Mouse (Mus musculus) embryonic facial prominence, embryonic 14.5 days (tissue): ENCODE results near the gene Xrcc6. TPM values are rescaled to one million over a fixed set of nuclear protein-coding genes. Genes with fewer than 3 reads are reported as not detected.

ENCODE experiments used
- ATAC-seq: fragments of 200-750 bp; cut with Nextera tagmentation; 2 replicates; pipeline ENCODE4 v1.8.0; 2017; ENCODE audit warnings: low read depth, moderate number of reproducible peaks, moderate TSS enrichment
- DNase-seq: peaks from one replicate; pipeline ENCODE4 v3.0.0-alpha.2; 2015; ENCODE audit warnings: low spot score
- H3K27ac ChIP-seq: fragments of 300-500 bp; sonication (generic); replicated peaks from 2 replicates; pipeline ENCODE4 v1.5.1; 2014; ENCODE audit warnings: low read depth, mild to moderate bottlenecking, low read length, moderate library complexity
- H3K27me3 ChIP-seq: fragments of 300-500 bp; sonication (generic); replicated peaks from 2 replicates; pipeline ENCODE4 v1.6.1; 2014; ENCODE audit warnings: low read length; ENCODE audit not compliant: control insufficient read depth, insufficient read depth
- H3K36me3 ChIP-seq: fragments of 300-500 bp; sonication (generic); 2 replicates; pipeline ENCODE4 v1.6.1; 2014; ENCODE audit warnings: low read length, mixed read lengths; ENCODE audit not compliant: control insufficient read depth, insufficient read depth
- H3K4me1 ChIP-seq: fragments of 300-500 bp; sonication (generic); 2 replicates; pipeline ENCODE4 v1.6.1; 2014; ENCODE audit warnings: antibody characterized with exemption, low read length; ENCODE audit not compliant: control insufficient read depth, insufficient read depth
- H3K4me2 ChIP-seq: fragments of 300-500 bp; sonication (generic); 2 replicates; pipeline ENCODE4 v1.6.1; 2014; ENCODE audit warnings: low read depth, mild to moderate bottlenecking, low read length, moderate library complexity, mixed read lengths
- H3K4me3 ChIP-seq: fragments of 300-500 bp; sonication (generic); 2 replicates; pipeline ENCODE4 v1.5.1; 2014; ENCODE audit warnings: low read depth, mild to moderate bottlenecking, low read length
- H3K9ac ChIP-seq: fragments of 300-500 bp; sonication (generic); 2 replicates; pipeline ENCODE4 v1.6.1; 2014; ENCODE audit warnings: low read depth, mild to moderate bottlenecking, low read length, moderate library complexity, mixed read lengths
- H3K9me3 ChIP-seq: fragments of 300-500 bp; sonication (generic); 2 replicates; pipeline ENCODE4 v1.6.1; 2016; ENCODE audit warnings: low read length; ENCODE audit not compliant: control insufficient read depth
- WGBS: fragments of 180-500 bp; shearing (Covaris S2); extraction: QIAGEN DNeasy Blood & Tissue Kit; methylation state at CpG from one replicate; pipeline ENCODE4 v1.1.7; 2014; 5-methylcytosine and 5-hydroxymethylcytosine counted together
- polyA plus RNA-seq: library from polyadenylated mRNA; unstranded; fragments of >200 nt; fragmentation: Nextera tagmentation; extraction: Ambion mirVana; gene quantifications from 2 replicates; pipeline ENCODE4 v1.2.1, GENCODE M21; 2014

The Xrcc6 gene
- polyA plus RNA-seq, 1 experiment from 2014 or later = 68.4 TPM

DNA sequence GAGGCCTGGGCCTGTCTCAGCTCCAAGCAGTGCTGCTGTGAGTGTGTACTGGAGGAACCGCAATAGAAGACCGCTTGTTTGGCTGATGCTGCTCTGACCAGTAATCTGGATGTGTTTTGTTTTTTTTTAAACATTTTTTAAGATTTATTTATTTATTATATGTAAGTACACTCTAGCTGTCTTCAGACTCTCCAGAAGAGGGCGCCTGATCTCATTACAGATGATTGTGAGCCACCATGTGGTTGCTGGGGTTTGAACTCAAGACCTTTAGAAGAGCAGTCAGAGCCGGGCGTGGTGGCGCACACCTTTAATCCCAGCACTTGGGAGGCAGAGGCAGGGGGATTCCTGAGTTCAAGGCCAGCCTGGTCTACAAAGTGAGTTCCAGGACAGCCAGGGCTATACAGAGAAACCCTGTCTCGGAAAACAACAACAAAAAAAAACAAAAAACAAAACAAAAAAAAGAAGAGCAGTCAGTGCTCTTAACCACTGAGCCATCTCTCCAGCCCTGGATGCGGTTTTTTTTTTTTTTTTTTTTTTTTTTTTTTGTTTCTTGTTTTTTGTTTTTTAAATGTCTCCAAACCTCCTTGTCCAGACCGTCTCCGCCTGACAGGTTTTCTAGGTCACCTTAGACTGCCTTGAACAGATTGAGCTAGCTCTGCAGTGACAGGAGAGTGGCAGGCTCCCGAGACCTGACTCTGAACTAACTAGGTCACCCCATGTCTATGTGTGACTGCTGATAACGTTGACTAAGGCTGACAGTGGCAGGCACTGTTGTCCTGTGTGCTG is 48.5 kb downstream of the Xrcc6 start:
- ATAC-seq = no peak
- H3K9ac ChIP-seq = no peak overlapping the region
- H3K9me3 ChIP-seq = no peaks in the 10 kb centered on the region
- 82% methylated on average over 11 of the region's 12 CpGs for WGBS
- no peak overlapping the region for H3K27ac ChIP-seq
- H3K4me1 ChIP-seq = no peaks in the 10 kb centered on the region
- no peak overlapping the region for H3K4me3 ChIP-seq
- H3K4me2 ChIP-seq = no peak overlapping the region
- no peaks in the 10 kb centered on the region for H3K27me3 ChIP-seq
- peaks cover 78% of the 10 kb centered on the region for H3K36me3 ChIP-seq
- peak; percentile 48 for DNase-seq

GRCm38 (mm10) chr15:82040650-82041049 is 53.0 kb downstream of the Xrcc6 start:
- Histone ChIP-seq H3K27ac (no peak overlapping the region), H3K27me3 (no peaks in the 10 kb centered on the region), H3K4me2 (no peak overlapping the region), H3K9ac (no peak overlapping the region), H3K4me3 (no peak overlapping the region), H3K4me1 (no peaks in the 10 kb centered on the region), H3K36me3 (peaks cover 68% of the 10 kb centered on the region), H3K9me3 (no peaks in the 10 kb centered on the region)
- WGBS = 97% methylated on average over 1 of the region's 1 CpGs
- DNase-seq = peak; percentile 60
- no peak for ATAC-seq

DNA sequence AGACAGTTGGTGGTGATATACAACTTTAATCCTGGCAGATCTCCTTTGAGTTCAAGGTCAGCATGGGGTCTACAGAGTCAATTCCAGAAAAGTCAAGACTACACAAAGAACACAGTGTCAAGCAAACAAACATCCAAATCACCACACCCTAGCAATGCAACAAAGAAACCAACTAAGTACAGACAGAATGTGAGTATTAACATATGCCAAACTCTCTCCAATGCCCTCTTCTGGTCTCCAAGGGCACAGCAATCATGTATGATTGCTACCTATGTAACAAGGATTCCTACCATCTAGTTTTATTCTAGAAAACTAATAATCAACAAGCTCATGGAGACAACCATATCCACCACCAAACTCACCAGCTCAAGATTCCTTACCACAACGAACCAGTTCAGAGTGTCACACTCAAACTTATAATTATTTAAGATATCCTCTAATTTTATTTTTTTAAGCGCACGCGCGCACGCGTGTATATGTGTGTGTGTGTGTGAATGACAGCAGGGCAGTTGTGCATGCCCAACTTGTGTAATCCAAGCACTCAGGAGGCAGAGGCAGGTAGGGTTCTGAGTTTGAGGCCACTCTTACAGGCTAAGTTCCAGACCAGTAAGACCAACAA is 56.6 kb downstream of the Xrcc6 start:
- Histone ChIP-seq H3K27ac (no peak overlapping the region), H3K4me3 (no peak overlapping the region), H3K27me3 (no peaks in the 10 kb centered on the region), H3K9ac (no peak overlapping the region), H3K4me2 (no peak overlapping the region), H3K36me3 (peaks cover 35% of the 10 kb centered on the region), H3K4me1 (0 out of 2 replicates have a peak, but pooled peaks cover 5% of the 10 kb centered on the region), H3K9me3 (no peaks in the 10 kb centered on the region)
- DNase-seq (no peak), ATAC-seq (no peak)
- WGBS = 98% methylated on average over 7 of the region's 7 CpGs

- H3K9ac ChIP-seq = peak overlapping the region; percentile 97
- 0 out of 2 replicates have a peak, but pooled peaks cover 5% of the 10 kb centered on the region for H3K4me1 ChIP-seq
- no peaks in the 10 kb centered on the region for H3K27me3 ChIP-seq
- peak overlapping the region; percentile 94 for H3K27ac ChIP-seq
- H3K36me3 ChIP-seq = peaks cover 16% of the 10 kb centered on the region
- H3K9me3 ChIP-seq = no peaks in the 10 kb centered on the region
- ATAC-seq = 0 out of 2 replicates have a peak, but pooled peaks have one; percentile 10
- peak overlapping the region; percentile 92 for H3K4me2 ChIP-seq
- peak overlapping the region; percentile 100 for H3K4me3 ChIP-seq
- no peak for DNase-seq
- 3% methylated on average over 26 of the region's 26 CpGs for WGBS
Measured at GRCm38 (mm10) chr15:82046246-82046891, 58.7 kb downstream of the Xrcc6 start.

DNA sequence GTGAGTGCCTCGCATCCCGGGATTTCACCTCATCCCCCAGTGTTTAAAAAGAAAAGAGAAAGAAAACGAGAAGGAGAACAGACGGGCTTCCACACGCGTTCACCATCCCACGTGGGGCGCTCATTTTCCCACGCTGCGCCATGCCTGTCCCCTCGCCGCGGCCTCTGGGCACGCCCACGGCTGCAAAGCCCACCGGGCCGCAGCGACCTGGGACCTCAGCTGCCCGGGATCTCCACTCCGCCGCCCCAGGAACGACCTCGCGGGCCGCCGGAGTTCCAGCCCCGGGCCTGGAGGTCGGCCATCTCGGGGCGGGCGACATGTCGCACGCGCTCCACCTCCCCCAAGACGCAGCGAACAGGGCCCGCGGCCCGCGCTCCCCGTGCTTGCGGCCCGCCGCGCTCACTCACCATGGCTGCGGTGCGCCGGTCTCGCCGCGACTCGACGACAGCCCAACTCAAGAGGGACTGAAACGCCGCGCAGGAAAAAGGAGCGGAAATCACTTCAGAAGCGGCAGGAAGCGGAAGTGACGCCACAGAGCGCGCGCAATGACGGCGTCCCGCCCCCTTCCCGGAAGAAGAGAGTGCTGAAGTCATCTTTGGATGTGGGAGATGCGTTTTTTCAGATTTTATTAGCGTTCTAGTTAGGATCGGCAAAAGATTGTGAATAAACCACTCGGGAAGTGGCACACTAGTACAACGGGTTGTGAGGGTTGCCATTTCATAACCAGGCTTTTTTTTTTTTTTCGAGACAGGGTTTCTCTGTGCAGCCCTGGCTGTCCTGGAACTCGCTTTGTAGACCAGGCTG is 59.6 kb downstream of the Xrcc6 start, which contains the start of gene Snu13:
Gene Snu13 (minus strand): TSS at position 519 of the 804 bp plus-strand sequence.
- 0 out of 2 replicates have a peak, but pooled peaks cover 5% of the 10 kb centered on the region for H3K4me1 ChIP-seq
- peak; percentile 89 for ATAC-seq
- WGBS = under 1% methylated on average over 73 of the region's 74 CpGs

GRCm38 (mm10) chr15:82052544-82052943 is 64.9 kb downstream of the Xrcc6 start:
- no peak overlapping the region for H3K27ac ChIP-seq
- no peaks in the 10 kb centered on the region for H3K4me1 ChIP-seq
- no peaks in the 10 kb centered on the region for H3K27me3 ChIP-seq
- DNase-seq (no peak), ATAC-seq (no peak)
- H3K9ac ChIP-seq = no peak overlapping the region
- no peaks in the 10 kb centered on the region for H3K9me3 ChIP-seq
- H3K4me3 ChIP-seq = no peak overlapping the region
- no peak overlapping the region for H3K4me2 ChIP-seq
- WGBS = 51% methylated on average over 5 of the region's 5 CpGs
- no peaks in the 10 kb centered on the region for H3K36me3 ChIP-seq

More for the DNA sequence above, 59.6 kb downstream of the Xrcc6 start, which contains the start of gene Snu13:
- H3K4me2 ChIP-seq = peak within 1 kb of the TSS; percentile 92
- H3K4me3 ChIP-seq = peak within 1 kb of the TSS; percentile 100
- no peaks in the 10 kb centered on the region for H3K9me3 ChIP-seq
- DNase-seq = peak; percentile 92
- H3K27ac ChIP-seq = peak within 1 kb of the TSS; percentile 94
- H3K36me3 ChIP-seq = peaks cover 16% of the 10 kb centered on the region
- H3K27me3 ChIP-seq = no peaks in the 10 kb centered on the region
- peak within 1 kb of the TSS; percentile 97 for H3K9ac ChIP-seq

- DNase-seq (no peak), ATAC-seq (no peak)
- H3K9me3 ChIP-seq = no peaks in the 10 kb centered on the region
- no peak within 1 kb of the TSS for H3K27ac ChIP-seq
- H3K36me3 ChIP-seq = no peaks in the 10 kb centered on the region
- no peak within 1 kb of the TSS for H3K4me2 ChIP-seq
- 77% methylated on average over 1 of the region's 1 CpGs for WGBS
- H3K4me3 ChIP-seq = no peak within 1 kb of the TSS
- H3K9ac ChIP-seq = no peak within 1 kb of the TSS
- 0 out of 2 replicates have a peak, but pooled peaks cover 2% of the 10 kb centered on the region for H3K27me3 ChIP-seq
- peaks cover 5% of the 10 kb centered on the region for H3K4me1 ChIP-seq
Measured at GRCm38 (mm10) chr15:82058719-82059201, 71.1 kb downstream of the Xrcc6 start, which contains the start of gene 4930407I10Rik. TSS of gene 4930407I10Rik (plus strand) at chr15:82059151.
